Comparison of ENCODE assay signal across 11 mouse cellular contexts in the genomic region with DNA sequence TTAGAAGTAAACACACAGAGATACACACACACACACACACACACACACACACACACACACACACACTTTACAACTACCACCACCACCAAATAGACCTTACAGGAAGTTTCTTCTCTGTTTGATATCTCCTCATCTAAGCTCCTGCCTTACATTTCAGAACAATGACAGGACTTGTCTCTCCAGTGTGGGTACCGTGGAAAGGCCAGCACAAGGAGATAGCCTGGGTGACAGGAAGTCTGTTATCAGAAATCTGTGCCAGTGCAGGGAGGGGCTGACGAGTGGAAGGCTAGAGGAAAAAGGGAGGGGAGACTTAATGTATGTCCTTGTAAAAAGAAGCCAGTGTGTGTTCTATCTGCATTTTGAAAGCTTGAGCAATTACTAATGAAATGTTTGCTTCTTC.
DNase-seq lines count a peak whose midpoint lies in the region; ATAC-seq and TF ChIP-seq lines count a peak whose summit lies in the region.
"Had no signal": no experiment of that assay in that cellular context is flagged by ENCODE, and none has a peak within 500 bp of the region (broad histone marks: within the 10 kb centered on the region; RNA-seq: fewer than 3 reads in every experiment).

No protein-coding gene starts in this region.

- H3K36me3 ChIP-seq in forebrain, postnatal 0 days (ENCODE audit: insufficient read depth), result no peaks in the 10 kb centered on the region
- H3K36me3 ChIP-seq: embryonic facial prominence, embryonic 15.5 days had no signal

- no peak for ATAC-seq in cerebellum, adult (ENCODE audit: insufficient number of reproducible peaks, low FRiP score, low TSS enrichment)
- ATAC-seq in forebrain, postnatal 0 days, result no peak

- H3K27ac ChIP-seq in forebrain, postnatal 0 days (ENCODE audit: low read depth, low read length), result no peak overlapping the region
- H3K27ac ChIP-seq: embryonic facial prominence, embryonic 15.5 days had no signal

- H3K4me2 ChIP-seq in forebrain, postnatal 0 days (ENCODE audit: low read depth), result no peak overlapping the region
- H3K4me2 ChIP-seq: embryonic facial prominence, embryonic 15.5 days had no signal

- peak; percentile 44 for DNase-seq in cerebellum, adult 11-12 months
- peak; percentile 6 to 21 for DNase-seq in urinary bladder, postnatal 36 days (ENCODE audit: low spot score in 2 of 2)
- no peak for DNase-seq in urinary bladder, postnatal 4 days (ENCODE audit: low spot score in 2 of 2)
- peak; percentile 7 for DNase-seq in induced T-regulatory cell, adult 2 months (ENCODE audit: low read depth)
- DNase-seq in right cerebral cortex, adult 18-20 months, result no peak
- no peak for DNase-seq in embryo, embryonic 10.5 days (ENCODE audit: low spot score)
- DNase-seq in forebrain, postnatal 0 days, result no peak
- DNase-seq: kidney, adult 18-20 months; layer of hippocampus, adult 9-11 months had no signal

- H3K27me3 ChIP-seq in forebrain, postnatal 0 days (ENCODE audit: insufficient read depth, low read length), result no peaks in the 10 kb centered on the region
- H3K27me3 ChIP-seq: embryonic facial prominence, embryonic 15.5 days had no signal

- no peak for TF ChIP-seq CTCF in forebrain, postnatal 0 days (IDR thresholded peaks at IDR 0.05; ENCODE audit: low read depth)

- no peak overlapping the region for H3K4me3 ChIP-seq in forebrain, postnatal 0 days (ENCODE audit: low read depth, low read length)
- H3K4me3 ChIP-seq: embryonic facial prominence, embryonic 15.5 days had no signal

- H3K4me1 ChIP-seq in forebrain, postnatal 0 days (ENCODE audit: insufficient read depth), result no peaks in the 10 kb centered on the region

- H3K9ac ChIP-seq in forebrain, postnatal 0 days, result no peak overlapping the region
- H3K9ac ChIP-seq: embryonic facial prominence, embryonic 15.5 days had no signal

- no peaks in the 10 kb centered on the region for H3K9me3 ChIP-seq in forebrain, postnatal 0 days (ENCODE audit: low read length)
- H3K9me3 ChIP-seq: embryonic facial prominence, embryonic 15.5 days had no signal

- WGBS in forebrain, postnatal 0 days, result 42% methylated on average over 2 of the region's 2 CpGs

Comparison
In these comparisons a context has a peak if more than half of its experiments do, and no peak if none do; other contexts are left out.
1. DNase-seq: peak in cerebellum, adult 11-12 months (single experiment), urinary bladder, postnatal 36 days (2 of 2) and induced T-regulatory cell, adult 2 months (single experiment); none in urinary bladder, postnatal 4 days (0 of 2), right cerebral cortex, adult 18-20 months (single experiment), embryo, embryonic 10.5 days (single experiment) and forebrain, postnatal 0 days (single experiment).